Mouse (Mus musculus) megakaryocyte, embryonic 14.5 days (primary cell): ENCODE results near the gene Frmd4b. TPM values are rescaled to one million over a fixed set of nuclear protein-coding genes. Genes with fewer than 3 reads are reported as not detected.

ENCODE experiments used
- H3K27me3 ChIP-seq: replicated peaks from 2 replicates; pipeline ENCODE3; 2012; ENCODE audit warnings: inconsistent platforms
- H3K36me3 ChIP-seq: replicated peaks from 2 replicates; pipeline ENCODE3; 2012; ENCODE audit warnings: low read length, inconsistent platforms, mixed read lengths
- H3K4me1 ChIP-seq: 2 replicates; pipeline ENCODE4 v1.6.1; 2012; ENCODE audit warnings: inconsistent platforms
- H3K4me3 ChIP-seq: replicated peaks from 2 replicates; pipeline ENCODE3; 2012; ENCODE audit warnings: moderate library complexity, mild to moderate bottlenecking, inconsistent platforms
- H3K9me3 ChIP-seq: 2 replicates; pipeline ENCODE4 v1.6.1; 2012; ENCODE audit warnings: inconsistent platforms
- FLI1 ChIP-seq: IDR thresholded peaks from 2 replicates; pipeline ENCODE4 v1.6.1; 2012; ENCODE audit warnings: low read length, inconsistent platforms, mixed read lengths
- GATA1 ChIP-seq: IDR thresholded peaks from 3 replicates; pipeline ENCODE4 v1.6.1; 2012; ENCODE audit warnings: mixed read lengths, low read length, inconsistent platforms, borderline replicate concordance
- polyA plus RNA-seq: library from polyadenylated mRNA; stranded (reverse); fragments of >175 nt; gene quantifications from 2 replicates; pipeline ENCODE4 v1.2.3, GENCODE M21; 2012; ENCODE audit warnings: low replicate concordance; ENCODE audit not compliant: insufficient read depth

Frmd4b gene
- polyA plus RNA-seq, 1 experiment: 9.2 TPM

DNA sequence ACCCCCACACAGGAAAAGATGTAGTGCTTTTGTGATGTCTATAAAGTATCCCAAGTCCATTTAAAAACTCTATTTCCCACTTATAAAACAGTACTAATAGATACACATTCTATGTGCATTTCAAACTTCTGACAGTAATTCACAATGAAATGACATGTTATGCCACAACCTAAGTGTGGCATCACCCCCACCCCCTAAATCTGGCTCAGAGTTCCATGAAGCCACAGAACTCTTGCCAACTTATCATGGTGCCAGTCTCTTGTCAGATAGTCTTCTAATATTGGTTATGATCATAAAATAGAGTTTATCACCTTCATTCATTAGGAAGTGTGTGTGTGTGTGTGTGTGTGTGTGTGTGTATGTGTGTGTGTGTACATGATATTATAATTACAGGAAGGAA is 3.2 kb downstream of the Frmd4b start:
- H3K27me3 ChIP-seq: peaks cover 49% of the 10 kb centered on the region
- TF ChIP-seq FLI1: no peak
- peaks cover 20% of the 10 kb centered on the region for H3K4me1 ChIP-seq
- no peaks in the 10 kb centered on the region for H3K9me3 ChIP-seq
- no peaks in the 10 kb centered on the region for H3K36me3 ChIP-seq
- no peak overlapping the region for H3K4me3 ChIP-seq

- Histone ChIP-seq H3K27me3 (peaks cover 39% of the 10 kb centered on the region), H3K36me3 (no peaks in the 10 kb centered on the region), H3K4me3 (no peak overlapping the region), H3K9me3 (no peaks in the 10 kb centered on the region), H3K4me1 (peaks cover 20% of the 10 kb centered on the region)
- no peak for TF ChIP-seq GATA1
- no peak for TF ChIP-seq FLI1
Observed at GRCm38 (mm10) chr6:97612861-97613260, 4.5 kb downstream of the Frmd4b start.

DNA sequence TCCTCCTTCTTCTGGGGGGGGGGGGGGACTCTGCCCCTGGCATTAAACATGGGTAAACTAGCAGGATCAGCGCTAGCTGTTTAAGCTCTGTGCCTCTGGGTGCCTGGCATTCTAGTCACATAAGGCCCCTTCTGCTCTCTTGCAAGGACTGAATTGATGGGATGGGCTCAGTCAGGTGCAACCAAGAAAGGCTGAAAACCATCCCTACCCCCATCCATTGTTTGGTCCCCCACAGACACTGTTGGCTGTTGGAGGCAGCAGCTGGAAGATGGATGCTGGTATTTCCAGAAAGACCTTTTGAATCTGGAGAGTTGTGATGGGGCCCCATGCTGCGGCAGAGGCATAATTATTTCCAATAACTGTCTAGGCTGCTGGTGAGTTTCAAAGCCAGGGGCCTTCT is 7.3 kb downstream of the Frmd4b start:
- H3K4me1 ChIP-seq: no peaks in the 10 kb centered on the region
- H3K36me3 ChIP-seq: no peaks in the 10 kb centered on the region
- H3K4me3 ChIP-seq: no peak overlapping the region
- TF ChIP-seq FLI1: no peak
- TF ChIP-seq GATA1: no peak
- H3K27me3 ChIP-seq: peaks cover 14% of the 10 kb centered on the region
- peaks cover 5% of the 10 kb centered on the region; the same call in 1 of the 2 replicates for H3K9me3 ChIP-seq

DNA sequence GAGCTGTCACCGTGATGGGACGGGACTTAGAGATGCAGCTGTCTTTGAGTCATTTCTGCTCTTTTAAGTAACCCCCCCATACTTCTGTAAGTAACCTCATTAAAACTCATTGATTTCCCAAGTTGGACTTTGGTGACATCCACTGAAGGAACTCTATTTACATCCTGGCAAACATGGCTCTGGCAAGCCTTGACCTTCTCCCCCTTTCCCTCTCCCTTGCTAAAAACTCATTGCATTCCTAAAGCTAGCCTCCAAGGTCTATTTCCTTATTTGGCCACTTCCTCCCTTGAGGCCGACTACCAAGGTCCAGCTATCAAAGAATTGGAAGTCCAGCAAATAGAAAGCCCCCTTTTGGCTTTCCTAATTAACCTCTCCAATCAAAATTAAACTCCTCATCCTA is 9.7 kb downstream of the Frmd4b start:
- no peak overlapping the region for H3K4me3 ChIP-seq
- H3K9me3 ChIP-seq: peaks cover 5% of the 10 kb centered on the region; the same call in 1 of the 2 replicates
- no peaks in the 10 kb centered on the region for H3K4me1 ChIP-seq
- no peaks in the 10 kb centered on the region for H3K36me3 ChIP-seq
- peaks cover 6% of the 10 kb centered on the region for H3K27me3 ChIP-seq
- no peak for TF ChIP-seq FLI1
- no peak for TF ChIP-seq GATA1

- Histone ChIP-seq H3K4me3 (no peak overlapping the region), H3K9me3 (0 out of 2 replicates have a peak, but pooled peaks cover 3% of the 10 kb centered on the region), H3K27me3 (peaks cover 13% of the 10 kb centered on the region), H3K4me1 (peaks cover 6% of the 10 kb centered on the region; the same call in 1 of the 2 replicates), H3K36me3 (no peaks in the 10 kb centered on the region)
- TF ChIP-seq FLI1: no peak
- TF ChIP-seq GATA1: no peak
Observed at GRCm38 (mm10) chr6:97595218-97595617, 22.1 kb downstream of the Frmd4b start.

DNA sequence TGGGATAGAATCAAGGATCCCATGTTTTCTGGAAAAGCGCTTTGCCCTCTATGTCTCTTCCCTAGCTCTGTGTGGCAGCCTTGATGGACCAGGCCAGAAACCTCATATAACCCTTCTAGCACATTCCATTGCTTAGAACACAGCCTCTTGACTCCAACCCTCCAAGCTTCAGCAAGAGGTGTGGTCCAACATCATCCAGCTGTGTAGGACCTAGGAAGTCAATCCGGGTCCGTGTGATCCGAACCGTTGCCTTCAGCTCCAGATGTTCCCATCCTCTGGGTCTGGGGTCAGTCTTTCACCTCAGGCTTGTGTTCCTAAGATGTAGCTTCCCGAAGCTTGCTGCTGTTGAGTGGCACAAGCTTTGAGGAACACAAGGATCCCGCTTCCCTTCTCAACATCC is 22.8 kb downstream of the Frmd4b start:
- TF ChIP-seq FLI1 (no peak), GATA1 (no peak)
- peaks cover 13% of the 10 kb centered on the region for H3K27me3 ChIP-seq

GRCm38 (mm10) chr6:97590230-97590629 is 27.1 kb downstream of the Frmd4b start:
- H3K27me3 ChIP-seq: peaks cover 13% of the 10 kb centered on the region
- no peak overlapping the region for H3K4me3 ChIP-seq
- H3K36me3 ChIP-seq: no peaks in the 10 kb centered on the region
- H3K9me3 ChIP-seq: no peaks in the 10 kb centered on the region
- peaks cover 9% of the 10 kb centered on the region; the same call in 1 of the 2 replicates for H3K4me1 ChIP-seq
- TF ChIP-seq FLI1 (no peak), GATA1 (no peak)

More for the DNA sequence above, 22.8 kb downstream of the Frmd4b start:
- H3K4me1 ChIP-seq: peaks cover 6% of the 10 kb centered on the region; the same call in 1 of the 2 replicates
- H3K4me3 ChIP-seq: no peak overlapping the region
- 0 out of 2 replicates have a peak, but pooled peaks cover 3% of the 10 kb centered on the region for H3K9me3 ChIP-seq
- H3K36me3 ChIP-seq: no peaks in the 10 kb centered on the region

GRCm38 (mm10) chr6:97589581-97589980 is 27.8 kb downstream of the Frmd4b start:
- Histone ChIP-seq H3K4me1 (peaks cover 9% of the 10 kb centered on the region; the same call in 1 of the 2 replicates), H3K27me3 (peaks cover 13% of the 10 kb centered on the region), H3K4me3 (no peak overlapping the region), H3K36me3 (no peaks in the 10 kb centered on the region), H3K9me3 (no peaks in the 10 kb centered on the region)
- no peak for TF ChIP-seq GATA1
- TF ChIP-seq FLI1: no peak

DNA sequence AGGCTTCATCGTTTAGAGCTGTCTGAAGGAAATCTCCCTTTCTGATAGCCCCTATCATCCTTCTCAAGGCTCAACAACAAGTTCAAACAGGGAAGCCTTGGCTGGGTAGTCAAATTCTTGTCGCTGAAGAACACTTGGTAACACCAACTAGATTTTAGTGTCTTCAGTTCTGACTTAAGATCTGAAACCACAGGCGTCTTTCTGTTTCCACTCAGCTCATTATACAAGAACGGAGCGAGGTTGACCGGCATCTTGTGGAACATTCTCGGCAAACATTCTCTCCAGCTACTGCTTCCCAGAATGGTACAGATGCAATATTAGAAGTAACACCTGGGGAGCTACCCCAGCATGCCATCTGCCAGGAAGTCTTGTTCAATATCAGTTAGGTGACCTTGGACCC is 28.3 kb downstream of the Frmd4b start:
- H3K9me3 ChIP-seq: no peaks in the 10 kb centered on the region

DNA sequence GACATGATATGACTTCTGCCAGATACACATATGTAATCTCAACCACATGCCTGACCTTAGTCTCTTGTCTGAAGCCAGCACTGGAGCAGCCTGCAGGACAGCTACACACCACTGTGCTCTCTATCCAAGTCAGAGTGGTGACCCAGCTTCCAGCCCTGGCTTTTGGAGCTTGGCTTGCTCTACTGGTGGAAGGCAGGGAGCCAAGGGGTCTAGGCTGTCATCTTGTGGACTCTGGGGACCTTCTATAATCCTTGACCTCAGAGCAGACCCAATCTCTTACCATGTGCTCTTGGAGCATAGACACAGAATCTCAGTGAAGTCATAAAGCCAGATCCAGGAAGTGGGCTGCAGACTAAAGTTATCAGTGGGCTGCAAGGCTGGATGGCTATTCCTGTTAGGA is 30.7 kb downstream of the Frmd4b start:
- TF ChIP-seq FLI1 (no peak), GATA1 (no peak)
- H3K36me3 ChIP-seq: no peaks in the 10 kb centered on the region
- no peak overlapping the region for H3K4me3 ChIP-seq
- no peaks in the 10 kb centered on the region for H3K9me3 ChIP-seq
- H3K4me1 ChIP-seq: peaks cover 5% of the 10 kb centered on the region; the same call in 1 of the 2 replicates
- peaks cover 11% of the 10 kb centered on the region for H3K27me3 ChIP-seq

More for the DNA sequence above, 28.3 kb downstream of the Frmd4b start:
- Histone ChIP-seq H3K4me3 (no peak overlapping the region), H3K4me1 (peaks cover 9% of the 10 kb centered on the region; the same call in 1 of the 2 replicates), H3K27me3 (peaks cover 11% of the 10 kb centered on the region), H3K36me3 (no peaks in the 10 kb centered on the region)
- TF ChIP-seq GATA1 (no peak), FLI1 (no peak)

DNA sequence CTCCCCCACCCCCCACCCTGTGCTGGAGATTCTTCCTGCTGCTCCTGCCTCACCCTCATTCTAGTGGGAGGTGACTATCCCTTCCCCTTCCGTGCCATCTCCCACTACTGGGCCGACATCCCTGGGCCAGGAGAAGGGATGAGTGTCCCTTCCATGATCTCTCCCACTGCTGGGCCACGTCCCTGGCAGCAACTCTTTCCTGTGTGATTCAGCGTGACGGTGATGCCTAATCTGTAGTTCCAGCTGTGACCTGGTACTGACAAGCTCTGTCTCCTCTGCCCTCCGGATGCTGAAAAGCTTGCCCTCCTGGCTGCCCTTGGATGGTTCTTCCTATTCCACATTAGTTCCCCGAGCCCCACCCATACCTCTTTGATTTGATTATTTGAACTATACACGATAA is 31.3 kb downstream of the Frmd4b start:
- Histone ChIP-seq H3K4me1 (peaks cover 3% of the 10 kb centered on the region; the same call in 1 of the 2 replicates), H3K4me3 (no peak overlapping the region), H3K27me3 (peaks cover 9% of the 10 kb centered on the region), H3K9me3 (no peaks in the 10 kb centered on the region), H3K36me3 (no peaks in the 10 kb centered on the region)
- TF ChIP-seq FLI1 (no peak), GATA1 (no peak)
